ENCODE assay signal across 17 mouse cellular contexts in the genomic region with DNA sequence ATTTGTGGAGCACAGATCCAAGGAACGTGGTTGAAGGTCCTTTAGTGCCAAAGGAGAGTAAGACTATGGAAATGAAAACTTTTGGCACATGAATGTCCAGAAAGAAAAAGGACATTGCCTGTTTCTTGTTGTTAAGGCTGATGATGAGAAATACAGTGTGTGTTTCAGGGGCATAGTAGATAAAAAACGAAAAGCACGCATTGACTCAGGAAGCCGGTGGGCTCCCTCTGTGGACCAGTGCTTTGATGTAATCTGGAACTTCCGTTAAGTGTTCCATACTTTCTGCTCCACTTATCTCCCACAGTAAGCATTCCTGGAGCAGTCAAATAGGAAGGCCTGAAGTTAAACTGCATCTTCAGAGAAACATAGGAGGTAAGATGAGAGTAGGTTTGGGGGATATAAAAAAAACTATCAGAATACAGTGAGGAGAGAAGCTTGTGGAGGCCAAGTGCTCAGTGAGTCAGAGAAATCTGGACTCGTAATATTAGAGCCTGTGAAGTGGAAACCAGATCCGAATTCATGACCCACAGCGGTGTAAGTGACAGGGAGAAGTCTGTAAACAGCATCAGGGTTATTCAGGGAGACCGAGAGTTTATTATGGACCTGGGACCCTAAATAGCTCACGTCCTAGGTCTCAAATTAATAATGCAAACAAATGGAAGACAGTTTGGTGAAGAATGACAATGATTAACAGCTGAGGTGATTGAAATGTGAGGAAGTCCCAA. TPM values are rescaled to one million over a fixed set of nuclear protein-coding genes. Genes with fewer than 3 reads are reported as not detected.
DNase-seq lines count a peak whose midpoint lies in the region; ATAC-seq lines count a peak whose summit lies in the region.
"Had no signal": no experiment of that assay in that cellular context is flagged by ENCODE, and none has a peak within 500 bp of the region (broad histone marks: within the 10 kb centered on the region; RNA-seq: fewer than 3 reads in every experiment).

No protein-coding gene starts in this region.

- ATAC-seq in cerebellum, adult (ENCODE audit: insufficient number of reproducible peaks, low FRiP score, low TSS enrichment) = no peak
- ATAC-seq: CD4-positive, CD25-positive, alpha-beta regulatory T cell, adult 4 months; forebrain, embryonic 13.5 days; forebrain, postnatal 0 days; hindbrain, postnatal 0 days had no signal

- peak; percentile 19 for DNase-seq in cerebellum, adult 9-10 months
- DNase-seq in heart, adult 11 months = peak; percentile 62
- DNase-seq in heart, postnatal 10 days = no peak
- peak; percentile 7 to 48 for DNase-seq in spleen, postnatal 4 days (ENCODE audit: low spot score in 2 of 2)
- no peak for DNase-seq in spleen, adult 18-20 months
- DNase-seq in right cerebral cortex, adult 2 months (ENCODE audit: low spot score in 2 of 2) = no peak
- DNase-seq in right cerebral cortex, adult 18-20 months = no peak
- DNase-seq: adrenal gland, postnatal 10 days; B cell, adult 2 months; cerebellum, adult 18-20 months; cerebellum, postnatal 10 days; forebrain, postnatal 0 days; heart, postnatal 14 days had no signal

- intact Hi-C loops in heart, postnatal 10 days (cut with DNase I) = loop anchor here (5.0 kb wide), 1 partner anchor 214 kb away; a partner anchor contains a TSS

RNA-seq across cellular contexts. Expression of a gene that starts 3.1 kb away (rescaled TPM):
- total RNA-seq in heart, postnatal 10 days (2021) = 10 to 100 TPM; 11.0 to 11.6 TPM

Comparison
In these comparisons a context has a peak if more than half of its experiments do, and no peak if none do; other contexts are left out.
1. DNase-seq: peak in cerebellum, adult 9-10 months (single experiment), heart, adult 11 months (single experiment) and spleen, postnatal 4 days (2 of 2); none in heart, postnatal 10 days (0 of 2), spleen, adult 18-20 months (0 of 2), right cerebral cortex, adult 2 months (0 of 2) and right cerebral cortex, adult 18-20 months (single experiment).